Mouse (Mus musculus): ENCODE data around the gene D630023F18Rik. TPM values are rescaled to one million over a fixed set of nuclear protein-coding genes. Genes with fewer than 3 reads are reported as not detected.

Gene D630023F18Rik
- polyA plus RNA-seq, 1 experiment, result not detected

GRCm38 (mm10) chr1:65075607-65076006 lies 47.4 kb downstream of the D630023F18Rik start:
- no peak for TF ChIP-seq GATA1 (IDR thresholded peaks at IDR 0.05; ENCODE audit: low read length)

DNA sequence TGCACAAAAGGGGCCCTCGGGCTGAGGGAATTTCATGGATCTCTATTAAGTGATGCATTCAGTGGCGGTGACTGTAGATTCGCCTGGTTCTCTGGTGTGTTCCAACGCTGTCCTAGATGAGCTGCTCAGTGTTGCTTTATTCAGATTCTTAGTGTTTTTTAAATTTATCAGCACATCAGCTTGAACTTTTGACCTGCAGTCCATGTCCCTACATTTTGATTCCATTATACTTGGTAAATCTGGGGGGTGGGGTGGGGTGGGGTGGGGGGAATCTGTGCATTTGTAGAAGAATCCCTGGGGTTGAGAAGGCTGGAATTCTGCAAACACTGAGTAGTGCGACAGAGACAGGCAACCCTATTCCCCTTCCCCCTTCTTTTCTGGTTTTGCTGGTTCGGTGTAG lies 49.4 kb downstream of the D630023F18Rik start, which contains the start of gene Crygc:
TSS of gene Crygc (minus strand) at position 101 of the 400 bp plus-strand sequence.
- TF ChIP-seq GATA1 (IDR thresholded peaks at IDR 0.05; ENCODE audit: low read length), result no peak

DNA sequence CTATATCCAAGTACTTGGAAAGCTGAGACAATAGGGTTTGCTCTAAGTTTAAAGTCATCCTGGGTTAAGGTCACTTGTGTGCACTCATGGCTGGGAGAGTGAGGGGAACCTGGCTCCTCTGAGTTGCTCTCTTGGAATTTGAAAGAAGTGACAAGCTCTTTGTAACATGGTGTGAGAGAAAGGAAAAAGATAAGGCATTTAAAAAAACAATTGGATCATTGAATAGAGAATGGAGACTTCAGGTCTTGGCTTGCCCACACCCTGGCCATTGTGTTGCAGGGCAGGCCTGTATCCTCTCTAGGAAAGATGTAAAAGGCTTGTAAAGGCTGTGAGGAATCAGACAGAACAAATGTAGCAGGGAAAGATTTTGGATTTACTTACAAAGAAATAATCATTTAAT lies 55.2 kb downstream of the D630023F18Rik start:
- TF ChIP-seq GATA1 (IDR thresholded peaks at IDR 0.05; ENCODE audit: low read length), result no peak

- no peak for TF ChIP-seq GATA1 (IDR thresholded peaks at IDR 0.05; ENCODE audit: low read length)
Measured at GRCm38 (mm10) chr1:65064201-65064600, 58.8 kb downstream of the D630023F18Rik start.

DNA sequence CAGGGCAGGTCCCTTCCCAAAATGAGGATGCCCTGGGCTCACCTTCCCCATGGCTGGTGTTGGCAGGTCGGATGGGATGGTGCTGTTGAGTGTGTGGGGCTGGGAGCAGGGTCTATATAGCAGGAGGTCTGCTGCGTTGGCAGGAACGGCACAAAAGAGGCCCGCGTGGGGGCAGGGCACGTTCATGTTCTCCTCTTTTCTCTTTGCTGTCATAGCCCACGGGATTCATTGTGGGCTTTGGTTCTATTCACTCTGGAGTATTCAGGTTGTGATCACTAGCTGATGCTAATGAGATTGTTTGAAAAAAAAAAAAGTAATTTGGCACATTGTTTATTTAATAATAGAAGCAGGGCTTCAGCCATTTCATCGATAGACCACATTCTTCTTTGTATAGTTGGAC lies 59.7 kb downstream of the D630023F18Rik start, which contains the start of gene Crygd:
TSS of gene Crygd (minus strand) at position 101 of the 400 bp plus-strand sequence.
- TF ChIP-seq GATA1 (IDR thresholded peaks at IDR 0.05; ENCODE audit: low read length), result no peak

Other genes starting within 250 kb of the D630023F18Rik start
- gene Plekhm3, start 166.4 kb downstream of the D630023F18Rik start, polyA plus RNA-seq (2012), result 1.8 and 2.0 TPM in 2 replicates
- gene Akr1cl, start 90.5 kb downstream of the D630023F18Rik start, polyA plus RNA-seq (2012), result not detected in 2 replicates
- gene Cryge, start 72.1 kb downstream of the D630023F18Rik start, polyA plus RNA-seq (2012), result not detected in 2 replicates
- not detected in 2 replicates for gene Crygd, start 59.8 kb downstream of the D630023F18Rik start, polyA plus RNA-seq (2012)
- not detected in 2 replicates for gene Crygc, start 49.5 kb downstream of the D630023F18Rik start, polyA plus RNA-seq (2012)
- not detected in 2 replicates for gene Crygb, start 40.9 kb downstream of the D630023F18Rik start, polyA plus RNA-seq (2012)
- not detected in 2 replicates for gene Cryga, start 19.8 kb downstream of the D630023F18Rik start, polyA plus RNA-seq (2012)
- gene Gm28845, start 3.7 kb downstream of the D630023F18Rik start, polyA plus RNA-seq (2012), result not detected in 2 replicates
- 1.1 and 1.2 TPM in 2 replicates for gene Idh1, start 63.3 kb upstream of the D630023F18Rik start, polyA plus RNA-seq (2012)
- 60.9 and 88.3 TPM in 2 replicates for gene Pikfyve, start 63.5 kb upstream of the D630023F18Rik start, polyA plus RNA-seq (2012)
- gene Pth2r, start 158.8 kb upstream of the D630023F18Rik start, polyA plus RNA-seq (2012), result not detected in 2 replicates

Measured in G1E-ER4 (cell line).